Mouse (Mus musculus): Measurements from ENCODE around the gene Pcnt. TPM values are rescaled to one million over a fixed set of nuclear protein-coding genes. Genes with fewer than 3 reads are reported as not detected.

Pcnt gene
- total RNA-seq, 2 experiments from 2014 or later, result 14.5 to 21.6 TPM

DNA sequence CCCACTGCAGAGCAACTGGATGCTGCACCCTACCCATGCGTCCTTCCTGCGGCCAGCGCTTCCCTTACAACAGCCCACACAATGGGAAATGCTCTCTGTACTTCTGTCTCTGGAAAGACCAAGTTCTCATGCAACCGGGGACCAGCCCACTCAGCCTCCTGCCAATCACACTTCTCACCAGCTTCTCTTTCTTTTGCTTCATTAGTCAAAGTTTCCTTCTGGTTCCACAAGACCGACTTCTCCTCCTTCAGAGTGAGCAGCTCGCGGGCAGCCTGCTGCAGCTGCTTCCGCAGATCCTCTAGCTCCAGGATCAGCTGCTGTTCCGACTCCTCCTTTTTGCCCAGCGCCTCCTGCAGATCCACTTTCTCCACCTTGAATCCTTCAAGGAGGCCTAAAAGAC is 34.1 kb downstream of the Pcnt start:
- no peak for DNase-seq

DNA sequence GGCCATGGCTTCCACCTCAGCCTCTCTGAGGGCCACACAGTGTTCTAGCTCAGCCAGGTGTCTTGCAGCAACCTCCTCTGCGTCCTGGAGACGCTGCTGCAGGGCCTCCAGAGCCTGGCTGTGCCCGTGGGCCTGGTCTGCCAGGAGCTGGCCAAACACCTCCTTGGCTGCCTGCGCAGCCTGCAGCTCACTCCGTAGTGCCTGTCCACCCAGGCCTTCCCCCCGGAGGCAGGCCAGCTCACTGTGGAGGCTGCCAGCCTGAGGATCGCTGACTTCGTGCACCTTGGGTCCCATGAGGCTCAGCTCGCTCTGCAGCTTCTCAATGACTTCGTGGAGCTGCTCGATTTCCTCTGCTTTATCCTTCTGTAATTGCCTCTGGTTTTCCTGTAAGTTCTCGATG is 50.0 kb downstream of the Pcnt start:
- no peak for DNase-seq

DNA sequence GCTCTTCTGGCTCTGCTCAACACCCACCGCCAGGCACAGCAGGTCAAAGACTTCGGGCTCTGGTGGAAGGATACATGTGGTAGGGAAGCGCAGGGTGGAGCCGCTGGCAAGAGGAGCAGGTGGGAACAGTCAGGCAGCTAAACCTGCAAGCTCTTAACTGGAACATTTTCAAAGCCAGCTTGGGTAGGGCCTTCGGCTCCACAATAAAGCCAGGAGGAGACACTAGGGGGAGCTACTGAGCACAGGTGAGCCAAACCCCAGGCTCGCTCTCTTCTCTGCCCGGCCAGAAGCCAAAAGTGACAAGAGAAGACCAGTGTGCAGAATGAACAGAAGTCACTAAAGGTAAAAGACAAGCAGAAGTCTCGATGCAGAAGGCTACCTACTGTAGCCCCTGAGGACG is 50.8 kb downstream of the Pcnt start:
- no peak for DNase-seq

DNA sequence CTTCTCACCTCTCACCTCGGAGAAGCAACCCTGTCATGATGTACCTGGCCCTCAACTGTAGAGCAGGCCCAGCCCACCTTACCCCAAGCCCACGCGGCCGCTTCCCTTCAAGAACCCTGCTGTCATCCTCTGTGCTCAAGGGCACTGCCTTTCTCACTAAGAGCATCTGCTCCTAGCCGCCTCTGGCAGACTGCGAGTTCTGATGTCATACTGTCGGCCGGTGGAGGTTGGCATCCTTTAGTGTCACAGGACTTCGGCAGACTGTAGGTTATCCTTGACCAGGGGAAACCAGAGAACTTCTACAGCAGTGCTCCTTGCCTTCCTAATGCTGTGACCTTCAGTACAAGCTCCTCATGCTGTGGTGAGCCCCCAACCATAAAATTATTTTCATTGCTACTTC is 51.4 kb downstream of the Pcnt start:
- DNase-seq, result no peak

DNA sequence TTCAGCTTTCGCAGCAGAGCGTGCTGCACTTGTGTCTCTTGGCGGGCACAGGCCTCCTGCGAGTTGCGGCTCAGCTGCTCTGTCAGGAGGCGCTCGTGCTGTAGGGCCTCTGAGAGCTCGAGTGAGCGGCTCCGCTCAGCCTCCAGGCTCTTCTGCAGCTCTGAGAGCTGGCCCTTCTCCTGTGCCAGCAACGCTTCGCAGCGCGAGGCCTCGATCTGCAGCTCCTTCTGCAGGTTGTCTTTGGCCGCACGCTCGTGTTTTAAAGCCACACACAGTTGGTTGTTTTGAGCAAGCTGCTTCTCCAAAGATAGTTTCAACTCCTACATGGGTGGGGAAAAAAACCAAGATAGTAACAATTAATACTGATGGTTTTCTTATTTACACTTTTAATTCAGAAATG is 67.6 kb downstream of the Pcnt start:
- peak; percentile 51 for DNase-seq

- no peak for DNase-seq
Observed at GRCm38 (mm10) chr10:76371736-76372135, 70.8 kb downstream of the Pcnt start.

GRCm38 (mm10) chr10:76368766-76369165 is 73.8 kb downstream of the Pcnt start:
- no peak for DNase-seq

DNA sequence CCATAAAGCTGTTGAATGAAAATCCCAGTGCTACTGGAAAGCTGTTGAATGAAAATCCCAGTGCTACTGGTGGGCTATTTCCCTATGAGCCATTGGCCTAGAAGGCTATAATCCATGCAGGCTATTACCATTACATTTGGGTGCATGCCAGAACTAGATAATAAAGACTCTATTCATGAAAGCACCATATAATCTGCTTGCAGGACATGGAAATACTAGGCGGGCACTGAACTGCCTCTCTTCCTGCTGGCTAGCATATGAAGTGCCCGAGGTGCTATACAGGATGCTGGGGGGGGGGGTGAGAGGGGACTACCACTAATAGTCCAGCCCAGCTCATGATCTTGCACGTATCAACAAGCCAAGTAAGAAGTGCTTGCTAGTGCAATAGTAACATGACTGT is 79.4 kb downstream of the Pcnt start:
- no peak for DNase-seq

DNA sequence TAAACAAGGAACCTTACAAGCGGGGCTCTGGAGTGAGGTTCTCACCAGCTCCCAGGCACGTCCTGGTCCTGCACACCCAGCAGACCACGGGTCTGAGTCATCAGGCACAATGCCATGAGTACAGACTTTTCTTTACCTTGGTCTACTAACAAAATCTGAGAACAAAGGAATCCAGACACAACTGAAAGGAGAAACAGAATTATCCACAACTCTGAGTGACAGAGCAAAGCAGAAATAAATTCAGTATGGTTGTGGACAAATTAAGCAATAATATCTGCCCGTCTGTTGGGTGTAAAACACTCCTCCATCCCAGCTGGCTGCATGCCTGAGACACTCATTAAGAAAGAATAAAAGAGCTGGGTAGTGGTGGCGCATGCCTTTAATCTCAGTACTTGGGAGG is 84.1 kb downstream of the Pcnt start:
- DNase-seq, result peak; percentile 39

DNA sequence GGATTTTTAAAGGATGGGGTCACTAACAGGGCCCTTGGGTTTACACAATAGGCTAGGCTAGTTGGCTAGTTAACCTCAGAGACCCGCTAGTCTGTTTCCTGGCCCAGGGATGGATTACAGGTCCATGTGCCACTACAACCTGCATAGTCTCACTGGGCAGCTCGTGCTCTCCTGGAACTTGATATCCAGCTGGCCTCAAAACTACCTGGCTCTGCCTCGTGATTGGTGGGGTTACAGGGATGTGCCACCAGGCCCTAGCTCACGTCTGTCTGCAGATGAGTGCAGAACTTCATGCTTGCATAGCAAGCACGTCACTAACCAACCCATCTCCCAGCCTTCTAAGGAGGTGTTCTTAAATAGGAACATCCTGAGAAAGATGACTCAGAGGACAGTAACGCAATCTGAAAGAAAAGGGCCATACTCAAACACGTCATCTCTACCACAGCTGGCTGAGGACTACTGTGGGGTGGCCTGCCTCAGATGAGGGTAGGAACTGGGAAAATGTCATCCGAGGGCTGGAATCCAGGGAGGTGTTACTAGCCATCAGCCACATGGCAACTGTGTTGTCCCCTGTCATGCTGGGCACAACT is 85.2 kb downstream of the Pcnt start:
- DNase-seq, result no peak

- no peak for DNase-seq
Observed at GRCm38 (mm10) chr10:76354974-76355373, 87.6 kb downstream of the Pcnt start.

- peak; percentile 72 for DNase-seq
Observed at GRCm38 (mm10) chr10:76353986-76354385, 88.6 kb downstream of the Pcnt start.

DNA sequence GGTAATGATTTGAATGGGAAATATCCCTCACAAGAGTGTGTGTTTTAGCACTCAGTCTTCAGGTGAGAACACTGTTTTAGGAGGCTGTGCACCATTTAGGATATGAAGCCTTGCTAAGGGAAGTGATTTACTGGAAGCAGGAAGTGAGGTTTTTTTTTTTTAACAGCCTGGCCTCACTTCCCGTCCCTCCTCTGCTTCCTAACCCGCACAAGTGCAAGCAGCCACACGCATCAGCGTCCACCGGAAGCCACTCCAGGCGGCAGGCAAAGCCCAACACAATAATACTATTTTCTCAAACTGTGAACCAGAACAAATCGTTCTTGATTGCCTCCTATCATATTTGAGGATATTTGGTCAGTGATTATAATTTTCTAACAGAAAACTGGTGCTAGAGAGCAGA is 90.6 kb downstream of the Pcnt start:
- DNase-seq, result no peak

GRCm38 (mm10) chr10:76346589-76346988 is 96.0 kb downstream of the Pcnt start:
- peak; percentile 78 for DNase-seq

DNA sequence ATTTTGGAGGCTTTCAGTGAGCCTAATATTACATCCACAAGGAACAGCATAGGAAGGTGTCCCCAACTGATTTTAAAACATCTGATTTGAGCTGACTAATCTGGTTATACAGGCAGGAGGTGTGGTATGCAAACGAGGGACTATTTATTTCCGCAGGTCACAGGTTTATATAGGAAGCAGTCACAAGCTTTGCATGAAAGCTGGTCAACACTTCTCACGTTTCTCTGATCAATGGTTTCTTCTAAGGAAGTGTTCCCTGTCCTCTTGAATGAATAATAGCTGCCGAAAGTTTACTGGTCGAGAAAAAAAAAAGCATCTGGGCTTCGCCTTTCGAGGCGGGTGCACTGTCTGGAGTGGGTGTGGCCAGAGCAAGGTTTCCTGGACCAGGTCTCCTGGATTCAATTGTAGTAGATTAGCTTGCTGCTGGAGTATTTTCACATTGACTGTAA is 96.5 kb downstream of the Pcnt start:
- DNase-seq, result peak; percentile 48

DNA sequence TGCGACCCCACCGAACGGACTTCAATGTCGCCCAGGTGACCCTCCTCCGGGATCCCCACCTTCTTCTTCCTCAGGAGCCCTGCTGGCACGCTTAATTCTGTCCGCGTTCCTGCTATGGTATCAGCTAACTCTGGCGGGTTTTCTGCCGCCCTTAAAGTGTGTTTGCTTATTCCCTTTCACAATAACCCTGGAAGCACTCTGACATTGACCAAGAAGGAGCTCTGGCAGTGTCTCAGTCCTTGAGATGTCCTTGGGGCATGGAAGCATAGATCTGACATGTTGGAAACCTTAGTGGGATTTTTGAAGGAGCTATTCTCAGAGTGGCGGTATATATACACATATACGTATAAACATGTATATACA is 97.1 kb downstream of the Pcnt start:
- no peak for DNase-seq

DNA sequence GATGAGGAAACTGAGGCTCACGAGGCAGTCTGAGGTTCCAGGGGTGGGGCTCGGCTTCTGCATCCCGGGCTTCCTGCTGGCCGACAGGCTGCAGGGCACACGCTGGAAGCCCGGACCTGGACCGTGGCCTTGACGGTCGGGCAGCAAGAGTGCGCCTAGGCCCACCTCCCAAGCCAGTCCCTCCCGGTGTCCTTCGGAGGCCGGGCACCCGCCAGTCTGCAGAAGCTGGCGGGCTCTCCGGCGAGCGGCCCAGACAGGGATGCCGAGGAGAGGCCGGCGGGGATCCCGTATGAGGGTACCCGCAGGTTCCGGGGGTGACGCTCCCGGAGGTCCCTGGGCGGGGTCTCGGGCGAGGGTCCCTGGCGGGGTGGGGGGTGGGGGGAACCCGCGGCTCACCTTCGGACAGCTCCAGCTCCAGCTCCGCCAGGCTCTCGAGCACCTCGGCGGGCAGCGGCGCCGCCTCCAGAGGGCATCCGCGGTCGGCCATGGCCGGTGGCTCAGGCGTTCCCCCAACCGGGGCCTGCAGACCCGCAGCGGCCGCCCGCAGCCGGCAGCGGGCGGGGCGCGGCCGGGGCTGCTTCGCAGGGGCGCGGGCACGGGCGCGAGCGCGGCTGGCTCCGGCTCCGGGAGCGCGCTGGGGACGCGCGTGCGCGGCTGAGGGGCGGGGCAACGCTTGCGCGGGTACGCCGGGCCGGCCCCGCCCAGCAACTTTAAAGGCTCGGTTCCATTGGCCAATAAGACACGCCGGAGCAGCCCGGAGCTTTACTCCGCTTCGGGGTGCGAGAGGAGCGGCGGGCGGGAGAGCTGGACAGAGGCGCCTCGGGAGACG is 97.7 kb downstream of the Pcnt start, which contains the start of gene Dip2a:
Gene Dip2a, minus strand, starts transcription at position 581 of the 829 bp plus-strand sequence.
- peak; percentile 99 for DNase-seq

DNA sequence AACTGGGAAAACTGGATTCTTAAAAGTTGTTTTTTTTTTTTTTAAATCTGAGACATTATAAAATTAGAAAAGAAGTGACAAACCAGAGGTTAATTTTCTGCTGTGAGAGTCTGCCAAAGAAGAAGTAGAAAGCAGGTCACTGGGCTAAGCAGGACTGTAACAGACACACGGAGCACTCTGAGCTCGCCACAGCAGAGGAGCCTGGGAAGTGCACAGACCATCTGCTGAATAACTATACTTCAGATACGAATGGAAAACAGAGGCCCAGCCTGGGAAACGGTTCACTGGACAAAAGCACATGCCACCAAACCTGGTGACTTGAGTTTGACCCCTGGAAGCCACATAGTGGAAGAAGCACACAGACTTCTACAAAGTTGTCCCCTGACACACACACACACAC is 108.2 kb downstream of the Pcnt start:
- no peak for DNase-seq

DNA sequence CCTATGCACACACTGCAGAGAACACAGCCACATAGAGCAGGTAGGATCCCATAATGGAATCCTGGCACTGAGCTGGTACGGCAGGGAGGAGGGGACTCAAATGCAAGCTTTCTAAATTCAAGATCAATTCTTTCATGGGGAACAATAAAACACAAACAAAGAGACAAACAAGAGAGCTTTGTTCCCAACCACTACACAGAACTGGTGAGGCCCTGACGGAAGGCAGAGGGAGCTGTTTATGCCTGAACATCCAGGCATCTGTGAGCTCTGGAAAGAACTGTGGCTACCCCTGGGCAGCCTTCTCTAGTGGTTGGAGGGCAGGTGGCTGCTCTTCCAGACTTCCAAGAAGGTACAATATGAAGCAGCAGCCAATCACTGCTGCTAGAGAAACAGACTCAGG is 110.5 kb downstream of the Pcnt start:
- DNase-seq, result no peak

DNA sequence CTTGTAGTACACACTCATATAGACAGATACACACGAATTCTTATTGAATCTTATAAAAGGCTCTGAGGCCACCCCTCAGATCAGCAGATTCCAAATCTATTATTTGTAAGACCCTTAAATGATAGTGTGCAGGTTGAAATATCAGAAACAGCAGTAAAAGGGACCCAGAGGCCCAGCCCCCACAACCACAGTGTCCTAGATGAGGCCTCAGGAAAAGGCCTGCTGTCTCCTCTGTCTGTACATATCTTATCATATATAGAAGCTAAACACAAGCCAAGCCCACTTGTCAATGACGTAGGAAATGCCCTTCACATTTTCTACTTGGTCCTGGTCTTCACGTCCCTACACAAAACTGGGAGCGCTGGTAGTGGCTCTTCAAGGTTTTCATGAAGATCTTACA is 113.5 kb downstream of the Pcnt start:
- DNase-seq, result no peak

DNA sequence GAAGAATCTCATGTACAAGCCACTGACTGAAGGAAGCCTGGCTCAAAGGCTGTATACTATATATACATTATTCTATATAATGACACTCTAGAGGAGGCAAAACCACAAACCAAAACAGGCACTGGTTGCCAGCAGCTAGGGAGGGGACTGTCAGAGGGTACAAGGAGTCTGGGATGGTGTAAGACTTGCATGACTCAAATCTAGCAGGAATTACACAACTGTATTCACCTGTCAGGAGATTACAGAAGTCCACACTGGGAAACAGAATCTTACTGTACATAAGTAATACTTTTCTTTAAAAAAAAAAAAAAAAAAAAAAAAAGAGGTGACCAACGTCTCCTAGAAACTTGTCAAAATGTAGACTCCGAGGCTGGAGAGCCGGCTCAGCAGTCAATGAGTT is 114.0 kb downstream of the Pcnt start:
- no peak for DNase-seq

DNA sequence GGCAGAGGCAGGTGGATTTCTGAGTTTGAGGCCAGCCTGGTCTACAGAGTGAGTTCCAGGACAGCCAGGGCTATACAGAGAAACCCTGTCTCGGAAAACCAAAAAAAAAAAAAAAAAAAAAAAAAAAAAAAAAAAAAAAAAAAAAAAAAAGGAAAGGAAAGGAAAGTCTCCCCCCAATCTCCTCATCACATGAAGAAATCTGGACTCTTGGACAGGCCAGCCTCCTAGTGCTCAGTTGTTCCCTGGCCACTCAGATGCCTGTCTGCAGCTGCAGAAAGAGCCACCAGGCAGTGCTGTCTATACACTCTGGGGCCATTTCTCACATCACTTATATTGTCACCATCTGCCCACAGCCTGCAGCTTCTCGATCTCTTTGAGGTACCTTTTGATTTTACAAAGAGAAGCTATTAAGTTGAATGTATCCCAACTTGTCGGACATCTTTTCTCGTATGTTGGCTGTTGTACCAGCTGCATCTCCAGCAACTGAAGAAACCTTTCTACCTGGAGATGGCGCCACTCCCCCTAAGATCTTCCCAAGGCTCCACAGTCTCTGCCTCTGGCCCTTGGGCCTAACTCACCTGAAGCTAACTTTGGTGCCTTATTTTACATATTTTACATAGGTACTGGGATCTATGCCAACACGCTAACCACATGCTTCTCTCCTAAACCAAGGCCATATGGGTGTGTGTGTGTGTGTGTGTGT is 116.1 kb downstream of the Pcnt start:
- peak; percentile 74 for DNase-seq

GRCm38 (mm10) chr10:76317623-76318022 is 125.0 kb downstream of the Pcnt start:
- DNase-seq, result no peak

Measured in adrenal gland, postnatal 10 days (tissue).